Mouse (Mus musculus) heart, postnatal 0 days (tissue): ENCODE data around the gene Dkkl1.

Experiments used
- CTCF ChIP-seq: IDR thresholded peaks from 2 replicates; pipeline ENCODE4 v1.5.1; 2016; ENCODE audit warnings: antibody characterized with exemption, control low read depth, low read depth
- EP300 ChIP-seq: IDR thresholded peaks from 2 replicates; pipeline ENCODE4 v1.6.1; 2016; ENCODE audit warnings: antibody characterized with exemption, low read depth

DNA sequence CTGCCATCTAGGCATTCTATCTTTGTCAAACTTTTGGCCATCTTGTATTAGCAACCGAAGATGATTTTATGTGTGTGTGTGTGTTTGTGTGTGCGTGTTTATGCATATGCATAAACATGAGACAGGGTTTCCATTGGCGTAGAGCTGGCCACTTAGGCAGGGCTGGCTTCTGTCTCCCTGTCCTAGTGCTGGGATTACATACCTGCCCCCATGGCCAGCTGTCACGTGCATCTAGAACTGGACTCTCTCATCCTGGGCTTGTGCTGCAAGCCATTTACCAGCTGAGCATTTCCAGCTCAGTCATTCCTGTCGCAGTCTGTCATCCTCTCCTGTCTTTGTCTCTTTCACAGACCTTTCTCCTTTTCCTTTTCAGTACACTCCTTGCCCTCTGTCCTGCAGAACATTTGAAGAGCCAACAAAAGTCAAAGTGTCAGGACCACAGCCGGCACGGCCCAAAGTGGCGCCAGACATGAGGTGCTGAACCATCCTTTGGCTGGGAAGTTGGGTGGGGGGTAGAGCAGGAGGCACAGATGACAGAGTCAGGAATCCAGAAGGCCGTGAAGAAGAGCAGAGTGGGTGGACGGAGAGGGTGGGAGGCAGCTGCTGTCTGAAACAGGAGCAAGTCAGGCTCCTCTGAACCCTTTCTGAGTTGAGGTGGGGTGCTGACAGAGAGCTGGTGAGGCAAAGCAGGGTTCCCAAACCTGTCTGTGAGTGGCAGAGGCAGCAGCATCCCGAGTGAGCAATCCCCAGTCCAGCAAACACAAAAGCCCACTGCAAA is 45.3 kb upstream of the Dkkl1 start:
- TF ChIP-seq CTCF: no peak
- no peak for TF ChIP-seq EP300
